Mouse (Mus musculus): ENCODE results near the gene Usp1. TPM values are rescaled to one million over a fixed set of nuclear protein-coding genes. Genes with fewer than 3 reads are reported as not detected.
"Not testable (repeated sequence)": the region's sequence is repeated elsewhere in the genome, so short reads cannot be mapped to it uniquely, and the experiment has no call there.

Gene Usp1
- polyA plus RNA-seq, 1 experiment, result 114 TPM

DNA sequence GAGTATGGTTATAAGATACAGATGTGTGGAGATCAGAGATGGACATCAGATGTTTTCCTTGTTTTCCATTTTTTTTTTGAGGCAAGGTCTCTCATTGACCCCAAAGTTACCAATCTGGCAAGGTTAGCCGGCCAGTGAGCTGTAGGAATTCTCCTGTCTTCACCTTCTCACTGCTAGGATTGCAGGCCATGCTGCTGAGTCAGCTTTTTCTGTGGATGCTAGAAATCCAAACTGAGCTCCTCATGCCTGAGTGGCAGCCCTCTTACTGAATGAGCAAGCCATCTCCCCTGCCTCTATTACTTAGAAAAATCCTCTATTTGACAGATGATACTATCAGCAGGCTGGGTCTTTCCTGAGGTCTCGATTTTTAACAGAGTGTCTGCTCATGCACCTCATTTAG lies 55.1 kb downstream of the Usp1 start:
- Histone ChIP-seq H3K4me3 (ENCODE audit: extremely low read depth, insufficient read depth, insufficient read length) (no peak overlapping the region), H3K27ac (ENCODE audit: insufficient read depth, low read length) (no peak overlapping the region), H3K36me3 (ENCODE audit: control insufficient read depth, insufficient read depth, low read length) (no peaks in the 10 kb centered on the region), H3K4me1 (ENCODE audit: control insufficient read depth, insufficient read depth, insufficient read length) (no peaks in the 10 kb centered on the region), H3K27me3 (ENCODE audit: control insufficient read depth, insufficient read depth, low read length) (no peaks in the 10 kb centered on the region)
- WGBS, result 86% methylated on average over 2 of the region's 2 CpGs
- no peak for DNase-seq (ENCODE audit: low read depth in 1 of 2, low spot score in 2 of 2)
- no peak for TF ChIP-seq CTCF (IDR thresholded peaks at IDR 0.05; ENCODE audit: extremely low read depth, insufficient read depth, insufficient read length, insufficient replicate concordance)
- TF ChIP-seq POLR2A (IDR thresholded peaks at IDR 0.05; ENCODE audit: low read depth, low read length), result no peak

DNA sequence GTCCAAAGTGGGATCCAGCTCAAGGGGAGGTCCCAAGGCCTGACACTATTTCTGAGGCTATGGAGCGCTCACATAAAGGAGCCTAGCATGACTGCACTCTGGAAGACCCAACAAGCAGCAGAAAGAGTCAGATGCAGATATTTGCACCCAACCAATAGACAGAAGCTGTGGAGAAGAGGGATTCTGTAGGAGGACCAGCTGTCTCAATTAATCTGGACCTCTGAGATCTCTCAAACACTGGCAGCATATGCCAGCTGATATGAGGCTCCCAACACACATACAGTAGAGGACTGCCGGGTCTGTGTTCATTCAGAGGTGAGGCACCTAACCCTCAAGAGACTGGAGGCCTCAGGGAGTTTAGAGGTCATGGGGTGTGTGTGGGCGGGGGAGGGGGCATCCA lies 56.4 kb downstream of the Usp1 start:
- H3K27me3 ChIP-seq (ENCODE audit: control insufficient read depth, insufficient read depth, low read length); H3K4me1 ChIP-seq (ENCODE audit: control insufficient read depth, insufficient read depth, insufficient read length); H3K4me3 ChIP-seq (ENCODE audit: extremely low read depth, insufficient read depth, insufficient read length); DNase-seq (ENCODE audit: low read depth in 1 of 2, low spot score in 2 of 2); H3K36me3 ChIP-seq (ENCODE audit: control insufficient read depth, insufficient read depth, low read length); H3K27ac ChIP-seq (ENCODE audit: insufficient read depth, low read length): not testable (repeated sequence)
- 94% methylated on average over 3 of the region's 3 CpGs for WGBS

- H3K27me3 ChIP-seq (ENCODE audit: control insufficient read depth, insufficient read depth, low read length), result no peaks in the 10 kb centered on the region
- TF ChIP-seq POLR2A (IDR thresholded peaks at IDR 0.05; ENCODE audit: low read depth, low read length), result no peak
- TF ChIP-seq CTCF (IDR thresholded peaks at IDR 0.05; ENCODE audit: extremely low read depth, insufficient read depth, insufficient read length, insufficient replicate concordance), result no peak
- 94% methylated on average over 8 of the region's 8 CpGs for WGBS
- H3K4me3 ChIP-seq (ENCODE audit: extremely low read depth, insufficient read depth, insufficient read length), result no peak overlapping the region
- H3K4me1 ChIP-seq (ENCODE audit: control insufficient read depth, insufficient read depth, insufficient read length), result no peaks in the 10 kb centered on the region
- no peaks in the 10 kb centered on the region for H3K36me3 ChIP-seq (ENCODE audit: control insufficient read depth, insufficient read depth, low read length)
- no peak for DNase-seq (ENCODE audit: low read depth in 1 of 2, low spot score in 2 of 2)
- no peak overlapping the region for H3K27ac ChIP-seq (ENCODE audit: insufficient read depth, low read length)
Measured at GRCm38 (mm10) chr4:98984701-98985100, 61.1 kb downstream of the Usp1 start.

Other genes with a start within 250 kb of the Usp1 start
- not detected in 2 replicates for gene L1td1, start 197.1 kb upstream of the Usp1 start, polyA plus RNA-seq (2012; rRNA removed)
- 0.15 and 0.16 TPM in 2 replicates for gene Kank4, start 106.3 kb upstream of the Usp1 start, polyA plus RNA-seq (2012; rRNA removed)
- gene I0C0044D17Rik, start 100.0 kb upstream of the Usp1 start, polyA plus RNA-seq (2012; rRNA removed), result not detected in 2 replicates
- 0.12 TPM in 1 of 2 replicates, not detected in the other for gene Angptl3, start 107.1 kb downstream of the Usp1 start, polyA plus RNA-seq (2012; rRNA removed)
- gene Dock7, start 197.1 kb downstream of the Usp1 start, polyA plus RNA-seq (2012; rRNA removed), result 5.4 and 6.8 TPM in 2 replicates

Measured in spleen, adult 2 months (tissue).